Mouse (Mus musculus) ovary, adult 18-20 months (tissue): ENCODE measurements around the gene Hist2h2be.
"Not testable (repeated sequence)": the region's sequence is repeated elsewhere in the genome, so short reads cannot be mapped to it uniquely, and the experiment has no call there.

ENCODE experiments used
- DNase-seq: peaks from one replicate; pipeline ENCODE4 v3.0.0; 2022; ENCODE audit warnings: low spot score, mixed read lengths

The Hist2h2be gene

GRCm38 (mm10) chr3:96262216-96262875 is 41.4 kb downstream of the Hist2h2be start:
- DNase-seq, result peak; percentile 81

- peak; percentile 90 for DNase-seq
These were observed 42.1 kb downstream of the Hist2h2be start, which contains the start of gene Hist2h4 for GRCm38 (mm10) chr3:96262979-96263550. Gene Hist2h4, minus strand, starts transcription at chr3:96263311.

GRCm38 (mm10) chr3:96263558-96264403 is 42.9 kb downstream of the Hist2h2be start:
- no peak for DNase-seq

GRCm38 (mm10) chr3:96264404-96264949 is 43.6 kb downstream of the Hist2h2be start:
- no peak for DNase-seq

GRCm38 (mm10) chr3:96266132-96266710 is 45.3 kb downstream of the Hist2h2be start:
- no peak for DNase-seq

- no peak for DNase-seq
These were observed 46.6 kb downstream of the Hist2h2be start for GRCm38 (mm10) chr3:96267541-96267940.

GRCm38 (mm10) chr3:96268051-96268775 is 47.3 kb downstream of the Hist2h2be start, which contains the start of gene Hist2h3b:
Gene Hist2h3b, plus strand, starts transcription at chr3:96268654.
- peak; percentile 72 for DNase-seq

- not testable (repeated sequence) for DNase-seq
These were observed 48.0 kb downstream of the Hist2h2be start for GRCm38 (mm10) chr3:96268776-96269378.

- DNase-seq, result peak; percentile 89
These were observed 48.9 kb downstream of the Hist2h2be start, which contains the start of gene Hist2h2bb for GRCm38 (mm10) chr3:96269511-96270474. Gene Hist2h2bb, plus strand, starts transcription at chr3:96269752.
